Mouse (Mus musculus): ENCODE measurements at regions not wholly inside any gene's neighbourhood (a gene's known extent, or its start where the extent isn't known, plus 50 kb on each side); places are given as distances from the start of the nearest gene placed in this dataset.

DNA sequence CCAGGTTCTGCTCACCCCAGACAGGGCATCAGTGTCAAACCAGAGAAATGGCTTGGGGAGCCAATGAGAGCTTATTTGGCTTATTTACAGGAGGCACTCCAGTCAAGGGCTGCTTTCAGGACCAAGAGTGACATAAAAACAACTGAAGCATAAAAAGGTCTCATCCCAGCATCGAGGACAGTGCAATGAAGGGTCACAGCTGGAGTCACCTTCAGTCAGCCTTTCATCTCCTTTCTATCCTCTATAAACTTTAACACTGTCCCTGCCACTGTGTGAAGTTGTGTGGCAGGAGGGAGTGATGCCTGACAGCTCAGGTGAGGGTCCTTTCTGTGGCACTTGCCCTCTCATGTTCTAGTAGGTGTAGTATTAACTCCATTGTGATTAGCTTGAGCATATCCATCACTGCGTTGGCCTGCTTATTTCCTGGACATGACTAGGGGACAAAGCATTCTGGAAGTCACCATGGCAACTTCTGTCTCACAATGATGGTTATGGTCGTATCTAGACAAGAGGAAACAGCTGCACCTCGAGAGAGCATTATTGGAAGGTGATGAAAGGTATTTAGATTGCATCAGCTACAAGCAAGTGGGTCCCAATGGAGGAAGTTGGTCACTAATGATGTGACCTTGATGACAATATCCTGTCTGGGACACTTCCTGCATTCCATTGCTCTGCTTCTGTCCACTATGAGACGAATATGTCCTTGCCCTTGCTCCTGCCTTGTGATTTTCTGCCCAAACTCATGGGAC is 87.8 kb upstream of the Enpp6 start:
- no peak overlapping the region for H3K27ac ChIP-seq (ENCODE audit: low read depth, low read length)
- no peak overlapping the region for H3K9ac ChIP-seq (ENCODE audit: low read depth, low read length)
- H3K27me3 ChIP-seq (ENCODE audit: control insufficient read depth, insufficient read depth, low read length), result no peaks in the 10 kb centered on the region
- H3K4me2 ChIP-seq, result no peak overlapping the region
- no peaks in the 10 kb centered on the region for H3K9me3 ChIP-seq (replicated peaks; ENCODE audit: control insufficient read depth, low read length)
- 41% methylated on average over 5 of the region's 5 CpGs for WGBS (ENCODE audit: insufficient replicate concordance)
- no peak overlapping the region for H3K4me3 ChIP-seq (ENCODE audit: low read depth, low read length)
- ATAC-seq (replicated peaks; ENCODE audit: insufficient number of reproducible peaks, low FRiP score, low TSS enrichment), result no peak
- H3K4me1 ChIP-seq (ENCODE audit: control insufficient read depth, insufficient read depth, low read length), result no peaks in the 10 kb centered on the region
- H3K36me3 ChIP-seq (ENCODE audit: control insufficient read depth, insufficient read depth, low read length), result no peaks in the 10 kb centered on the region

- Histone ChIP-seq H3K4me2 (no peak overlapping the region), H3K4me3 (ENCODE audit: low read depth, low read length) (no peak overlapping the region), H3K36me3 (ENCODE audit: control insufficient read depth, insufficient read depth, low read length) (no peaks in the 10 kb centered on the region), H3K27me3 (ENCODE audit: control insufficient read depth, insufficient read depth, low read length) (no peaks in the 10 kb centered on the region), H3K9me3 (replicated peaks; ENCODE audit: control insufficient read depth, low read length) (no peaks in the 10 kb centered on the region), H3K4me1 (ENCODE audit: control insufficient read depth, insufficient read depth, low read length) (no peaks in the 10 kb centered on the region), H3K27ac (ENCODE audit: low read depth, low read length) (no peak overlapping the region), H3K9ac (ENCODE audit: low read depth, low read length) (no peak overlapping the region)
- no peak for ATAC-seq (replicated peaks; ENCODE audit: insufficient number of reproducible peaks, low FRiP score, low TSS enrichment)
- WGBS (ENCODE audit: insufficient replicate concordance), result 88% methylated on average over 4 of the region's 4 CpGs
Measured at GRCm38 (mm10) chr8:46900826-46901225, 85.9 kb upstream of the Enpp6 start.

DNA sequence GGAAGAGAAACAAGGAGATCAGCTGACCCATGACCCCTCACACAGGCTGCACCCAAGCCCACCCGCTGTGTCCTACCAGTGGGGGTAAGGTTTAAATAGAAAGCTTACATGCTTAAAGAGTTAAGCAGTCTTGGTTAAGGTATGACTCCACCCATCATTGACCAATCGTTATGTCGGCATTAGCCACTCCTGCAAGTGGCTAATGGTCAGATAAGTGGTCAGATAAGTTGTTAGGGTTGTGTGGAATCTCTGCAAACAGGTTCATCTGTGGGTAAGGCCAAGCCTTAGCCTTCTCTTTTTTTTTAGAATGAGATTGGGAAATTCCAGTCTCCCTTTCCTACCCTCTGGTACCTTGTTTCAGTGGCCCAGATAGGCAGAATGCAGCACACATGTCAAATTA is 82.0 kb upstream of the Enpp6 start:
- Histone ChIP-seq H3K4me1 (ENCODE audit: control insufficient read depth, insufficient read depth, low read length) (no peaks in the 10 kb centered on the region), H3K9me3 (replicated peaks; ENCODE audit: control insufficient read depth, low read length) (no peaks in the 10 kb centered on the region), H3K27ac (ENCODE audit: low read depth, low read length) (no peak overlapping the region), H3K36me3 (ENCODE audit: control insufficient read depth, insufficient read depth, low read length) (no peaks in the 10 kb centered on the region), H3K9ac (ENCODE audit: low read depth, low read length) (no peak overlapping the region), H3K4me2 (no peak overlapping the region), H3K27me3 (ENCODE audit: control insufficient read depth, insufficient read depth, low read length) (no peaks in the 10 kb centered on the region), H3K4me3 (ENCODE audit: low read depth, low read length) (no peak overlapping the region)
- ATAC-seq (replicated peaks; ENCODE audit: insufficient number of reproducible peaks, low FRiP score, low TSS enrichment), result no peak
- WGBS (ENCODE audit: insufficient replicate concordance), result 59% methylated on average over 3 of the region's 3 CpGs

DNA sequence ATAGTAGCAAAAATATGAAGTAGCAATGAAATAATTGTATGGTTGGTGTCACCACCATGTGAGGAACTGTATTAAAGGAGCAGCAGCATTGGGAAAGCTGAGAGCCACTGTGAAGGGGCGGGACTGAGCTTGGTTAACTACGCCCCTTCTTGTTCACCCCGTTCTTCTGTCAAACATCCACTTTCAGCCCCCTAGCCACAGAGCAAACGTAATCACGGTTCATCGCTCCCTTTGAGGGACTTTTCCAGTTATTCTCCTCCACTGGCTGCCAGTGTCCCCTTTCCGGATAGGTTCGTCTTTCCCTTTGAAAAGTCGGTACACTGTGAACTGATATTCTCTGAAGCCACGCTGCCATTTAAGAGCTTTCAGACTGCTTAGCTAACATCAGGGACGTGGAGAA is 79.3 kb upstream of the Enpp6 start:
- no peak for ATAC-seq (replicated peaks; ENCODE audit: insufficient number of reproducible peaks, low FRiP score, low TSS enrichment)
- Histone ChIP-seq H3K27me3 (ENCODE audit: control insufficient read depth, insufficient read depth, low read length) (no peaks in the 10 kb centered on the region), H3K4me3 (ENCODE audit: low read depth, low read length) (no peak overlapping the region), H3K27ac (ENCODE audit: low read depth, low read length) (no peak overlapping the region), H3K9me3 (replicated peaks; ENCODE audit: control insufficient read depth, low read length) (no peaks in the 10 kb centered on the region), H3K9ac (ENCODE audit: low read depth, low read length) (no peak overlapping the region), H3K4me1 (ENCODE audit: control insufficient read depth, insufficient read depth, low read length) (no peaks in the 10 kb centered on the region), H3K36me3 (ENCODE audit: control insufficient read depth, insufficient read depth, low read length) (no peaks in the 10 kb centered on the region), H3K4me2 (no peak overlapping the region)
- WGBS (ENCODE audit: insufficient replicate concordance), result 75% methylated on average over 11 of the region's 11 CpGs

GRCm38 (mm10) chr8:46908186-46908585 is 78.5 kb upstream of the Enpp6 start:
- 89% methylated on average over 4 of the region's 4 CpGs for WGBS (ENCODE audit: insufficient replicate concordance)
- no peak for ATAC-seq (replicated peaks; ENCODE audit: insufficient number of reproducible peaks, low FRiP score, low TSS enrichment)
- no peak overlapping the region for H3K4me2 ChIP-seq

GRCm38 (mm10) chr8:46913956-46914355 is 72.7 kb upstream of the Enpp6 start:
- Histone ChIP-seq H3K4me1 (ENCODE audit: control insufficient read depth, insufficient read depth, low read length) (no peaks in the 10 kb centered on the region; the same call in 1 of the 2 replicates), H3K4me3 (ENCODE audit: low read depth, low read length) (no peak overlapping the region), H3K9ac (ENCODE audit: low read depth, low read length) (no peak overlapping the region), H3K4me2 (no peak overlapping the region), H3K9me3 (replicated peaks; ENCODE audit: control insufficient read depth, low read length) (no peaks in the 10 kb centered on the region), H3K27me3 (ENCODE audit: control insufficient read depth, insufficient read depth, low read length) (no peaks in the 10 kb centered on the region), H3K27ac (ENCODE audit: low read depth, low read length) (no peak overlapping the region), H3K36me3 (ENCODE audit: control insufficient read depth, insufficient read depth, low read length) (no peaks in the 10 kb centered on the region)
- 42% methylated on average over 5 of the region's 5 CpGs for WGBS (ENCODE audit: insufficient replicate concordance)
- ATAC-seq (replicated peaks; ENCODE audit: insufficient number of reproducible peaks, low FRiP score, low TSS enrichment), result no peak

More at GRCm38 (mm10) chr8:46908186-46908585, 78.5 kb upstream of the Enpp6 start:
- H3K4me3 ChIP-seq (ENCODE audit: low read depth, low read length), result no peak overlapping the region
- no peaks in the 10 kb centered on the region for H3K9me3 ChIP-seq (replicated peaks; ENCODE audit: control insufficient read depth, low read length)
- H3K9ac ChIP-seq (ENCODE audit: low read depth, low read length), result no peak overlapping the region
- H3K4me1 ChIP-seq (ENCODE audit: control insufficient read depth, insufficient read depth, low read length), result no peaks in the 10 kb centered on the region
- no peak overlapping the region for H3K27ac ChIP-seq (ENCODE audit: low read depth, low read length)
- H3K36me3 ChIP-seq (ENCODE audit: control insufficient read depth, insufficient read depth, low read length), result no peaks in the 10 kb centered on the region
- no peaks in the 10 kb centered on the region for H3K27me3 ChIP-seq (ENCODE audit: control insufficient read depth, insufficient read depth, low read length)

DNA sequence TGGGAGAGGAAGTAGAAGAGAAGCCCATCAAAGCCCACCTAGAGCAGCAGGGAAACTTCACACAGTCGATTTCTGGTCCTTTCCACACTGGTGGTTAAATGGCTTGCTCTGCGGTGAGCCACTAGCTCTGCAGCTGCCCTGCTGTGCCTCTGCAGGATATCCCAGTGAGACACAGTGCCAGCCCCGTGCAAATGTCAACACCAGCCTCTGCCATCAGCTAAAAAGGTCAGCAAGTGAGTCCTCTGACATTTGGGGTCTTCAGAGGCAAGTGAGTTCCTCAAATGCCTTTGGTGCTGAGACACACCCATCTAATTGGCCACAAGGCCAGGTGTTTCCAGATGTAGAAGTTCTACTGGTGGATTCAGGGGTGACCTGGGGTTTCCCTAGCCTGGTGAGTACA is 66.6 kb upstream of the Enpp6 start:
- Histone ChIP-seq H3K4me3 (ENCODE audit: low read depth, low read length) (no peak overlapping the region), H3K36me3 (ENCODE audit: control insufficient read depth, insufficient read depth, low read length) (no peaks in the 10 kb centered on the region), H3K27ac (ENCODE audit: low read depth, low read length) (no peak overlapping the region), H3K9ac (ENCODE audit: low read depth, low read length) (no peak overlapping the region), H3K4me1 (ENCODE audit: control insufficient read depth, insufficient read depth, low read length) (no peaks in the 10 kb centered on the region), H3K4me2 (no peak overlapping the region), H3K27me3 (ENCODE audit: control insufficient read depth, insufficient read depth, low read length) (no peaks in the 10 kb centered on the region), H3K9me3 (replicated peaks; ENCODE audit: control insufficient read depth, low read length) (no peaks in the 10 kb centered on the region)
- ATAC-seq (replicated peaks; ENCODE audit: insufficient number of reproducible peaks, low FRiP score, low TSS enrichment), result no peak
- 11% methylated on average over 3 of the region's 3 CpGs for WGBS (ENCODE audit: insufficient replicate concordance)

DNA sequence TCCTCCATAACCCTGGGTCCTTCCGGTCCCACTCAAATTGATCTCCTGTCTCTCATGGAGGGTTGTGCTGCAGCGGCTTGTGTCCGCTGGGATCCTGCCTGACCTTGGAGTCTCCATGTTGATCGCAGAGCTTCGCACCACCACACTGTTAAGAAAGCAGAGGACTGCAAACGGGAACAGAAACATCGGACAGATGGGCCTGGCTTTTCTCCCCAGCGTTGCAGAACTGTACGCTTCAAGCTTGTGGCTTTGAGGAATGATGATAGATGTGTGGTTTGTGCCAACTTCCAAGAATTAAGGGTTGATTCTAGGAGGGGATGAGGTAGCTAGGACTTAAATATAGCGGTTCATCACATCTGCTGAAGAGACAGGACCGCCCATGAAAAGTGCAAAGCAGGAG is 65.6 kb upstream of the Enpp6 start:
- no peak overlapping the region for H3K4me2 ChIP-seq
- no peak overlapping the region for H3K9ac ChIP-seq (ENCODE audit: low read depth, low read length)
- H3K27ac ChIP-seq (ENCODE audit: low read depth, low read length), result no peak overlapping the region
- 89% methylated on average over 11 of the region's 11 CpGs for WGBS (ENCODE audit: insufficient replicate concordance)
- H3K36me3 ChIP-seq (ENCODE audit: control insufficient read depth, insufficient read depth, low read length), result no peaks in the 10 kb centered on the region
- H3K9me3 ChIP-seq (replicated peaks; ENCODE audit: control insufficient read depth, low read length), result no peaks in the 10 kb centered on the region
- no peak for ATAC-seq (replicated peaks; ENCODE audit: insufficient number of reproducible peaks, low FRiP score, low TSS enrichment)
- H3K27me3 ChIP-seq (ENCODE audit: control insufficient read depth, insufficient read depth, low read length), result no peaks in the 10 kb centered on the region
- H3K4me3 ChIP-seq (ENCODE audit: low read depth, low read length), result no peak overlapping the region
- H3K4me1 ChIP-seq (ENCODE audit: control insufficient read depth, insufficient read depth, low read length), result no peaks in the 10 kb centered on the region

- no peak overlapping the region for H3K4me2 ChIP-seq
- no peak overlapping the region for H3K27ac ChIP-seq (ENCODE audit: low read depth, low read length)
- no peaks in the 10 kb centered on the region for H3K36me3 ChIP-seq (ENCODE audit: control insufficient read depth, insufficient read depth, low read length)
- no peak overlapping the region for H3K4me3 ChIP-seq (ENCODE audit: low read depth, low read length)
- no peak for ATAC-seq (replicated peaks; ENCODE audit: insufficient number of reproducible peaks, low FRiP score, low TSS enrichment)
- no peaks in the 10 kb centered on the region for H3K9me3 ChIP-seq (replicated peaks; ENCODE audit: control insufficient read depth, low read length)
- no peaks in the 10 kb centered on the region for H3K27me3 ChIP-seq (ENCODE audit: control insufficient read depth, insufficient read depth, low read length)
- no peak overlapping the region for H3K9ac ChIP-seq (ENCODE audit: low read depth, low read length)
- 90% methylated on average over 7 of the region's 7 CpGs for WGBS (ENCODE audit: insufficient replicate concordance)
- H3K4me1 ChIP-seq (ENCODE audit: control insufficient read depth, insufficient read depth, low read length), result no peaks in the 10 kb centered on the region
Measured at GRCm38 (mm10) chr8:46921585-46921984, 65.1 kb upstream of the Enpp6 start.

All from heart, embryonic 11.5 days (tissue).